Mouse (Mus musculus) G1E-ER4 (cell line): ENCODE data around the gene E2f2. TPM values are rescaled to one million over a fixed set of nuclear protein-coding genes. Genes with fewer than 3 reads are reported as not detected.

Source experiments
- GATA1 ChIP-seq: IDR thresholded peaks from one replicate; pipeline ENCODE4 v1.8.0; 2012; ENCODE audit warnings: low read length, inconsistent platforms
- polyA plus RNA-seq: library from polyadenylated mRNA; stranded (reverse); fragments of >175 nt; gene quantifications from 2 replicates; pipeline ENCODE4 v1.2.3, GENCODE M21; 2012

The E2f2 gene
- polyA plus RNA-seq, 1 experiment = 49.6 TPM

GRCm38 (mm10) chr4:136158498-136158897 lies 13.7 kb upstream of the E2f2 start:
- no peak for TF ChIP-seq GATA1

DNA sequence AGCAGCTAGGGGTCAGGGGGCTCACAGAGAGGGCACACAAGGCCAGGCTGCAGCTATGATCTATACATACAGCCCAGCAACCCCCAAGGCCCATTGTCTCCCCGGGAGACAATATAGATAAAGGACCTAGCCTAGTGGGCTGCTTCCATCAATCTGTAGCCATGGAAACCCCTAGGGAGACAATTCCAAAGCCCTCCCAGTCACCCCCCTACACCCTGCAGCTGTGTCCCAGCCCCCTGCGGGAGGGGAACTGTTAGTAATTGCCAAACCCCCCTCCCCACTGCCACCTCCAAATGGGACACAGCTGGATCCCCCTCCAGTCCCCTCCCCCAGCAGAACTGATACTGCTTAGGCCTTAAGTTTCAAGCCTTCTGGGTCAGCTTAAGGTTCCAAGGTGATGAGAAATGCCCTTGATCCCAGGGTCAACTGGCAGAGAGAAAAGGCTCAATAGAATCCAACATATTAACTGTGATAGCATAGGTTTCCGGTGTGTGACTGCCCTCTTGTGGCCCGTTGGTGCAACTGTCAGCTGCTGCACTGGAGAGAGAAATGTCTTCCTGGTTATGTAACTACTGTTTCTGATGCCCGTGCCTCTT lies 12.3 kb upstream of the E2f2 start:
- TF ChIP-seq GATA1 = no peak

- TF ChIP-seq GATA1 = no peak
Measured at GRCm38 (mm10) chr4:136163448-136163847, 8.7 kb upstream of the E2f2 start.

- TF ChIP-seq GATA1 = no peak
Measured at GRCm38 (mm10) chr4:136164981-136165380, 7.2 kb upstream of the E2f2 start.

DNA sequence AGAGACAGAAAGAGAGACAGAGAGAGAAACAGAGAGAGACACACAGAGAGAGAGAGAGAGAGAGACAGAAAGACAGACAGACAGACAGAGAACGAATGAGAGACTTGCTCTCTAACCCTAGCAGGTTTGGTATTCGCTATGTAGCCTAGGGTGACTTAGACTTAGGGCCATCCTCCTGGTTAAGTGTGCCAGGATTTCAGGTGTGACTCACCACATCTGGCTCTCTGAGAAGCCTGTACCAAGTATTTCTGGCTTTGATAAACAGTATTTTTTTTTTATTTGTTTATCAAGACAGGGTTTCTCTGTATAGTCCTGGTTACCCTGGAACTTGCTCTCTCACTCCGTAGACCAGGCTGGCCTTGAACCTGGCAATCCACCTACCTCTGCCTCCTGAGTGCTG lies 4.5 kb upstream of the E2f2 start:
- no peak for TF ChIP-seq GATA1

DNA sequence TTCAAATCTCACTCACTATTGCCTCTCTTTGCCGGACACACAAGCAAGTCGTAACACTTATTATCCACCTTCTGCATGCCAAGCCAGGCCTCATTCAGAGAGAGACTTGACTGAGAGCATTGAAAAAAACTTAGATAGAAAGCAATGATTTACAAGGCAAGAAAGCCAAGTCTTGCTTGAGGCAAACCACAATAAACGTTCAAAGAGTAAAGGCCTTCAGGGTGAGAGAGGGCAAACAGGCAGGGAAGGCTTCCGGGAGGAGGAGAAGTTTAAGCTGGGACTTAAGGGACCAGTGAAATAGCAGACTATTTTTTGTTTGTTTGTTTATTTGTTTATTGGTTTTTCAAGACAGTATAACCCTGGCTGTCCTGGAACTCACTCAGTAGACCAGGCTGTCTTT lies 1.8 kb upstream of the E2f2 start:
- no peak for TF ChIP-seq GATA1

GRCm38 (mm10) chr4:136171455-136171854 lies 739 bp upstream of the E2f2 start:
- no peak for TF ChIP-seq GATA1

DNA sequence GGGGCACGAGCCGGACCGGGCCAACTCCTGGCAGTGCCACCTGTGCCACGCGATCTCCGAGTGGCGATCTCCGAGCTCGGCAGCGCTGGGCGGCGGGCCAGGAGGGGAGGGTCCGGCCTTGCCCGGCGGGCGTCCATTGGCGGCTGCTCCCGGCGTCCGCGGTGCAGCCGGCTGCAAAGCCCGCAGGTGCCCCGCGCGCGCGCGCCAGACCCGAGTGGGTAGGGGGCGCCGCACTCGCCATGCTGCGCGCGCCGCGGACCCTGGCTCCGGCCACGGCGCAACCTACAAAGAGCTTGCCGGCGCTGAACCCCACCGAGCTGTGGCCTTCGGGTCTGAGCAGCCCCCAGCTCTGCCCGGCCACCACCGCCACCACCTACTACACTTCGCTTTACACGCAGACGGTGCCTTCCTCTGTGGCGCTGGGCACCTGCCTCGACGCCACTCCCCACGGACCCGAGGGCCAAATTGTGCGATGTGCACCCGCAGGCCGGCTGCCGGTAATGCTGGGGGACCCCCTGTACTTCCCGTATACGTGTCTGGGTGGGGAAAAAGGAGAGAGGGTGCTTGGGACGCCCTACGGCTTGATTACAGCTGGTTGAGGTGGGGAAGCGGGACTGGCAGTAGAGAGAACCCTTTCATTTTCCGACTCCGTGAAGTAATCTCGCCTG lies 482 bp downstream of the E2f2 start:
- TF ChIP-seq GATA1 = no peak

GRCm38 (mm10) chr4:136173210-136173715 lies 1.1 kb downstream of the E2f2 start:
- no peak for TF ChIP-seq GATA1

GRCm38 (mm10) chr4:136174216-136175193 lies 2.3 kb downstream of the E2f2 start:
- TF ChIP-seq GATA1 = no peak

GRCm38 (mm10) chr4:136176022-136176552 lies 3.9 kb downstream of the E2f2 start:
- TF ChIP-seq GATA1 = no peak

DNA sequence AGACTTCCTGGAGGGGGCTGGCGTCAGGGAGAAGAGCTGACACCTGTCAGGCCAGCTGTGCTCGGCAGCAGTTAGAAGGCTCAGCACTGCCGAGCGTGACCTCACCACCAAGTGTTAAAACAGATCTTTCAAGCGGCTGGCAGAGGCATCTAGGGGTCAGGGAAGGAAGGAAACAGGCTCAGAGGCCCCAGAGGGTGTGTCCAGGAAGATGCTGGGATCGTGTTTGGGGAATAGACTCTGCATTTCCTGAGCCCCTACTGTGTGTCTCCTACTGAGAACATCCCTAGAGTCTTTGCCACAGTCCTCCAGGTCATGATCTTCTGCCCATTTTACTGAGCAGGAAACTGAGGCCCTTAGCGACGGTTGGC lies 5.0 kb downstream of the E2f2 start:
- no peak for TF ChIP-seq GATA1

GRCm38 (mm10) chr4:136177612-136178474 lies 5.6 kb downstream of the E2f2 start:
- TF ChIP-seq GATA1 = peak; percentile 60

GRCm38 (mm10) chr4:136178475-136178921 lies 6.3 kb downstream of the E2f2 start:
- no peak for TF ChIP-seq GATA1

- no peak for TF ChIP-seq GATA1
Measured at GRCm38 (mm10) chr4:136179456-136179855, 7.3 kb downstream of the E2f2 start.

DNA sequence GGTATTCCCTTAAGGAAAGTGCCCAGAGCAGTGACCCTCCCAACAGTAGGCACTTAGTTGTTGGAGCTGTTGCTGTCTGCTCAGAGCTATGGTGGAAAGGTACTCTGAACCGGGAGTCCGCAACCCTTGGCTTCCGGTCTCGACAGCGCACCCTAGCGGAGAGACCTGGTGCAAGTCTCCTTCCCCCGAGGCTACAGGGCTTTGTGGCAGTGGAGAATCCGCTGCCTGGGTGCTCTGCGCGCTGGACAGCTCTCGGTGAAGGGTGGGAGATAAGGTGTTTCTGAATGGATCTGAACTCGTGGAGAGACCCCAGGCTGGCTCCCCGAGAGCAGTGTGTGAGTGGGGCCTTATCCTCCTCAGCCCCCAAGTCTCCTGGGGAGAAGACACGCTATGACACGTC lies 7.8 kb downstream of the E2f2 start:
- TF ChIP-seq GATA1 = no peak
